Mouse (Mus musculus): ENCODE measurements at regions not wholly inside any gene's neighbourhood (a gene's known extent, or its start where the extent isn't known, plus 50 kb on each side); places are given as distances from the start of the nearest gene placed in this dataset.

GRCm38 (mm10) chr1:69165202-69165601 is 57.3 kb upstream of the Erbb4 start:
- TF ChIP-seq POLR2A (IDR thresholded peaks at IDR 0.05; ENCODE audit: borderline replicate concordance, insufficient read depth, low read length), result no peak
- TF ChIP-seq CTCF (IDR thresholded peaks at IDR 0.05; ENCODE audit: borderline replicate concordance, insufficient read depth, low read depth, low read length), result no peak

Data from cerebellum, adult 2 months (tissue).